Mouse (Mus musculus): ENCODE results near the gene Fhad1. TPM values are rescaled to one million over a fixed set of nuclear protein-coding genes. Genes with fewer than 3 reads are reported as not detected.

Gene Fhad1
- polyA plus RNA-seq, 1 experiment from 2014 or later, result 9.0 TPM

DNA sequence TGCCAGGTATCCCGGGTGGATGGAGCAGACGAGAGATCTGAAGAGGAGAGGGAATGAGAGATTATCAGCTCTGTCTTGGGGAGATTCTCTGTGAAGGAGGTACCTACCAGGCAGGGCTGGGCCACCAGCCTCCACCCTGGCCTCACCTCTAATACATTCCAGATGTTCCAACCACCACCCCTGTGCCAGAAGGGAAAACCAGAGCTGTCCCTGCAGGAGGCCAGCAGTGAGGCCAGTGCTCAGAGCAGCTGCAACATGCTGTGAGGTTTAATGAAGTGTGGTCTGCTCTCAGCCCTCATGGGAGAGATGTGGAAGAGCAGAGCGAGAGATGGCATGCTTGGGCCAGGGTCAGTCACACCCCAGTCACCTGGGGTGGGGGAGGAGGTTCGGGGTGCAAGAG lies 23.0 kb upstream of the Fhad1 start:
- 0 out of 2 replicates have a peak, but pooled peaks have one; percentile 15 for ATAC-seq (ENCODE audit: insufficient number of reproducible peaks, low FRiP score, low TSS enrichment, low read depth)
- Histone ChIP-seq H3K4me1 (peaks cover 21% of the 10 kb centered on the region), H3K4me3 (replicated peaks) (no peak overlapping the region), H3K9ac (no peak overlapping the region), H3K27ac (replicated peaks) (no peak overlapping the region), H3K4me2 (replicated peaks) (no peak overlapping the region), H3K36me3 (0 out of 2 replicates have a peak, but pooled peaks cover 5% of the 10 kb centered on the region), H3K27me3 (no peaks in the 10 kb centered on the region), H3K9me3 (replicated peaks) (no peaks in the 10 kb centered on the region)
- WGBS, result 36% methylated on average over 4 of the region's 4 CpGs

DNA sequence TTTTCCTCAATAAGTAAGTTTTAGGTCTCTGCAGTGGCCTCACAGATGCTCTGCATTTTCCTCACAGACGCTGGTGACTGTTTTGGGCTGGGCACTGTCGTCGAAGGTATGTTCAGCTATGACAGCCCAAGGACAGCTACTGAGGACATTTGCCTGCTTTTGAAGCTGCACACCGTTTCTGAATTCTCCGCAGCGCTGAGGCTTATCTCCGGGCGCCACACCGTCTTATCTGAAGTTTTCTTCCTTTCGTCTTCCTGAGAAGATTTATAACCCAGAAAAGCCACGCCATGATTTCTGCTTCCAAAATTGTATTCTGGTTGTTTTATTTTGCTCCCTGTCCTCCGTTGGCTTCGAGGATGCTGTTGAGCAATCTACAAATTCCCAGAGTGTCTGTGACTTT lies 13.7 kb upstream of the Fhad1 start:
- Histone ChIP-seq H3K9ac (no peak overlapping the region), H3K4me1 (no peaks in the 10 kb centered on the region), H3K4me3 (replicated peaks) (no peak overlapping the region), H3K36me3 (peaks cover 12% of the 10 kb centered on the region; the same call in 1 of the 2 replicates), H3K4me2 (replicated peaks) (no peak overlapping the region), H3K27ac (replicated peaks) (no peak overlapping the region), H3K27me3 (no peaks in the 10 kb centered on the region), H3K9me3 (replicated peaks) (no peaks in the 10 kb centered on the region)
- no peak for ATAC-seq (ENCODE audit: insufficient number of reproducible peaks, low FRiP score, low TSS enrichment, low read depth)
- 81% methylated on average over 13 of the region's 13 CpGs for WGBS

DNA sequence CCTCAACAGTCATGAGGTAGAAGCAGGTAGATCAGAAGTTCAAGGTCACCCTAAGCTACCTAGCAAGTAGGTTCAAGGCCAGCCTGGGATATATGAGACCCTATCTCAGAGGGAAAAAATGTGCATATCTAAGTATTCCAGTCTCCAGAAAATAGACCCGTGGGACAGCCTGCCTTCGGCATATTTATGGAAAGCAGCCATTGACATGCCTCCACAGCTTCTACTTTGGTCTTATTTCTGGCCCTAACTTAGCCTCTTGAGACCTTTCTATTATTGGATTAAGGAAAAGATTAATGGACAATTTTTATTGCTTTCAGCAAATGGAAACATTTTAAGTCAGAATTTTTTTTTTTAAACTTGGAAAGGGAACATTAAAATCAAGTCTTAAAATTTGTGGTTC lies 12.1 kb upstream of the Fhad1 start:
- H3K27ac ChIP-seq (replicated peaks), result no peak overlapping the region
- H3K4me2 ChIP-seq (replicated peaks), result no peak overlapping the region
- WGBS, result 75% methylated on average over 2 of the region's 2 CpGs
- no peak for ATAC-seq (ENCODE audit: insufficient number of reproducible peaks, low FRiP score, low TSS enrichment, low read depth)
- H3K9ac ChIP-seq, result no peak overlapping the region
- H3K27me3 ChIP-seq, result no peaks in the 10 kb centered on the region
- H3K9me3 ChIP-seq (replicated peaks), result no peaks in the 10 kb centered on the region
- no peak overlapping the region for H3K4me3 ChIP-seq (replicated peaks)
- H3K36me3 ChIP-seq, result peaks cover 8% of the 10 kb centered on the region; the same call in 1 of the 2 replicates
- no peaks in the 10 kb centered on the region for H3K4me1 ChIP-seq

DNA sequence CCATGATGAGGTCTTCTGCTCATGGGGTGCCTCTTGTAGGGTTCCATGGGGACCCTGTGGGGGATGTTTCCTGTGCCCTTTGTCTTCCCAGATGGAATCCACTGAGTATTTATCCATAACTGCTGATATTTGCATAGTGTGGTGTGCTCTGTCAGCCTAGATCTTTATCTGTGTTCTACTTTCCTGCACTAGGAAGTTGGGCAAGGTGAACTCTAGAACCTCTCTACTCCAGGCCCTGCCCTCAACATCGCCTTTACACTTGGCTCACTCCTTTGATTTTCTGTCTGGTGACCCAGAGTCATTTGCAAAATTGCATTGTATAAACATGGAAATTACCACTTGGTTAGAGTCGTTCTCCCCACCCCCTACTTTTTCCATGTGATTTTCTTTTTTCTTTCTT lies 9.7 kb upstream of the Fhad1 start:
- no peak for ATAC-seq (ENCODE audit: insufficient number of reproducible peaks, low FRiP score, low TSS enrichment, low read depth)
- WGBS, result 88% methylated on average over 2 of the region's 2 CpGs
- no peaks in the 10 kb centered on the region for H3K4me1 ChIP-seq
- no peak overlapping the region for H3K27ac ChIP-seq (replicated peaks)
- no peak overlapping the region for H3K4me2 ChIP-seq (replicated peaks)
- H3K27me3 ChIP-seq, result no peaks in the 10 kb centered on the region
- no peaks in the 10 kb centered on the region for H3K36me3 ChIP-seq
- H3K9ac ChIP-seq, result no peak overlapping the region
- H3K4me3 ChIP-seq (replicated peaks), result no peak overlapping the region
- no peaks in the 10 kb centered on the region for H3K9me3 ChIP-seq (replicated peaks)

DNA sequence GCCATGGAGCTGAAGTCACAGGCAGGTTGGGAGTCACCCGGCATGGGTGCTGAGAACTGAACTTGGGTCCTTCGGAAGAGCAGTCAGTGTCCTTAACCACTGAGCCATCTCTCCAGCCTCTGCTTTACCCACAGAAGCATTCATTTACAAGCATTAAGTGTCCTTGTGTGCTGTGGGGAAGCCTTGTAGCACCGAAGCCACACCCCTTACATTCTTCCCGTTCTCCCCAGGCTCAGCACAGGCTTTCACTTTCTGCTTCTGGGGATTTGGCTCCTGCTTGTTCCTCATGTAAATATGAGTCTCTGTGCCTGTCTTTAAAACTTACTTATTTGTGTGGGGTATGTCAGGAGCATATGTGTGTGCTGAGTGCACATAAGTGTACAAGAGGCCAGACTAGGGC lies 8.3 kb upstream of the Fhad1 start:
- Histone ChIP-seq H3K36me3 (no peaks in the 10 kb centered on the region), H3K27me3 (no peaks in the 10 kb centered on the region), H3K4me1 (no peaks in the 10 kb centered on the region), H3K9ac (no peak overlapping the region), H3K4me3 (replicated peaks) (no peak overlapping the region), H3K4me2 (replicated peaks) (no peak overlapping the region), H3K9me3 (replicated peaks) (no peaks in the 10 kb centered on the region), H3K27ac (replicated peaks) (no peak overlapping the region)
- 64% methylated on average over 4 of the region's 4 CpGs for WGBS
- ATAC-seq (ENCODE audit: insufficient number of reproducible peaks, low FRiP score, low TSS enrichment, low read depth), result no peak

DNA sequence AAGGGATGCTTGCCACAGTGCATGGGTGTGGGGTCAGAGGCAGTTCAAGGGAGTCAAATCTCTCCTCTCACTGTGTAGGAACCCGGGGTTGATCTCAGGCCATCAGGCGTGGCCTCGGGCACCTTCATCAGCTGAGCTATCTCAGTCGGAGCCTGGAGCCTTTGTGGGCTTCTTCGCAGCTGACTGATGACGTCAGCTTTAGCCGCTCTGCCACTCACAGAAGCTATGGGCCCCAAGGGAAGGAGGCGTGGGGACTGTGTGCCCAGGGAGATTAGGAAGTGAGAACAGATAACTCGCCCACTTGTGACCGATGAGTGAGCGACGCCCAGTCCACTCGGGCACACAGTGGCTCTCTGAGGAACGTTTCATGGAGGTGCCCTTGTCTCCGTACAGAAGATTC lies 2.8 kb upstream of the Fhad1 start:
- H3K4me1 ChIP-seq, result peaks cover 17% of the 10 kb centered on the region
- H3K9me3 ChIP-seq (replicated peaks), result no peaks in the 10 kb centered on the region
- H3K9ac ChIP-seq, result no peak overlapping the region
- H3K4me3 ChIP-seq (replicated peaks), result no peak overlapping the region
- H3K36me3 ChIP-seq, result no peaks in the 10 kb centered on the region
- no peak overlapping the region for H3K4me2 ChIP-seq (replicated peaks)
- peaks cover 20% of the 10 kb centered on the region; the same call in 1 of the 2 replicates for H3K27me3 ChIP-seq
- no peak overlapping the region for H3K27ac ChIP-seq (replicated peaks)
- ATAC-seq (ENCODE audit: insufficient number of reproducible peaks, low FRiP score, low TSS enrichment, low read depth), result 0 out of 2 replicates have a peak, but pooled peaks have one; percentile 5
- 48% methylated on average over 15 of the region's 15 CpGs for WGBS

DNA sequence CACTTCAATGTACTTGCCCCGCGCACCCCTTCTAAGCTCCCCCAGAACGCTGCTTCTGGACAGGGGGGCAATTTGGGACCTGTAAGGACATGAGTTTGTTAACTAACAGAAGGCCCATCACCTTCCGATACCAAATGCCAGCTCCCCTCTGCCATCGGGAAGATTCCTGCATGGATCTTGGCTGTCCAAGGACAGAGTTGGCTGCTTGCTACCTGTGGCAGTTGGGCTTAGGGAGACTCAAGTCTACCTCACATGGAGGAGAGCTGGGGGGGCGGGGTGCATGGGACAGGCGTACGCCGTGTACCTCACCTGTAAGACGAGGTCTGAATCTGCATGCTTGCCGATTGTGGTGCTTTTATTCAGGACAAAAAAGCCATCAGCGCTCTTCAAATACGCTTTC lies 3.6 kb downstream of the Fhad1 start:
- Histone ChIP-seq H3K27ac (replicated peaks) (no peak overlapping the region), H3K36me3 (no peaks in the 10 kb centered on the region)
- WGBS, result 89% methylated on average over 13 of the region's 13 CpGs

DNA sequence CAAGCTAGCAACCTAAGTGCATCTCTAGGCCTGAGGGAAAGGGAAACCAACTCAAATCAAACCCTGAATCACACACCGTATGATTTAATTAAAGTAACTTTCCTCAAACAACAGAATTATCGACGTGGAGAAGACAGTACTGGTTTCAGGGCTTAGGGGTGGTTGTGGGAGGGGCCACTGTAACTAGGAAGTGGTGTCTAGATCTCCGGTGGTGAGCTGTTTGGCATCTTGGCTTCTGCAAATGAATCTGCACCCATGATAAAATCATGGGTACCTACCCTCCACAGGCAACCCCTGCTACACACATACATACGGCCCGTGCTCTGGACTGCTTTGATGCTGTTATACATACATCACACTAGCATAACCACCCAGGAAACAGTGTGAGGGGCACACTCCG lies 4.4 kb downstream of the Fhad1 start:
- Histone ChIP-seq H3K27ac (replicated peaks) (no peak overlapping the region), H3K27me3 (peaks cover 12% of the 10 kb centered on the region; the same call in 1 of the 2 replicates), H3K4me3 (replicated peaks) (no peak overlapping the region), H3K4me1 (peaks cover 8% of the 10 kb centered on the region), H3K9me3 (replicated peaks) (no peaks in the 10 kb centered on the region), H3K9ac (no peak overlapping the region), H3K36me3 (no peaks in the 10 kb centered on the region), H3K4me2 (replicated peaks) (no peak overlapping the region)
- no peak for ATAC-seq (ENCODE audit: insufficient number of reproducible peaks, low FRiP score, low TSS enrichment, low read depth)
- 54% methylated on average over 7 of the region's 7 CpGs for WGBS

More for the DNA sequence above, 3.6 kb downstream of the Fhad1 start:
- Histone ChIP-seq H3K4me3 (replicated peaks) (no peak overlapping the region), H3K9me3 (replicated peaks) (no peaks in the 10 kb centered on the region), H3K9ac (no peak overlapping the region), H3K4me1 (peaks cover 13% of the 10 kb centered on the region), H3K27me3 (peaks cover 13% of the 10 kb centered on the region; the same call in 1 of the 2 replicates), H3K4me2 (replicated peaks) (no peak overlapping the region)
- no peak for ATAC-seq (ENCODE audit: insufficient number of reproducible peaks, low FRiP score, low TSS enrichment, low read depth)

DNA sequence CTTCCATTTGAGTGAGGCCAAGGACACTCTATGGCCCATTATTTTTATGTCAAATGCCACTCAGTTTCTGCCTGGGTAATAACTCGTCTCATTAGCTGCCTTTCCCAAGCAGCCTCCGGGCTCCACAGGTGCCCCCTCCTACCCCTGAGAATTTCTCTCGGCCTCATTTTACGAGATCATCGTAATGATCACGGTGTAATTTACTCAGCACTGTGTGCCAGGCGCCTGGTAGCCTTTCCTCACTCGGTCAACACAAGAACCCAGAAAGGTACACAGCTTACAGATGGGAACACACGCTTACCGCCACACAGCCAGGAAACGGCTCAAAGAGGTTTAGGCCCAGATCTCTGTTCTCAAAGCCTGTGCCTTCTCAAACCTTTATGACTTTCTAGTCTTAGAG lies 6.7 kb downstream of the Fhad1 start:
- H3K27ac ChIP-seq (replicated peaks), result no peak overlapping the region
- no peaks in the 10 kb centered on the region for H3K36me3 ChIP-seq
- H3K4me1 ChIP-seq, result no peaks in the 10 kb centered on the region; the same call in 1 of the 2 replicates
- no peak overlapping the region for H3K9ac ChIP-seq
- H3K4me2 ChIP-seq (replicated peaks), result no peak overlapping the region
- WGBS, result 72% methylated on average over 11 of the region's 11 CpGs
- no peaks in the 10 kb centered on the region for H3K27me3 ChIP-seq
- H3K9me3 ChIP-seq (replicated peaks), result no peaks in the 10 kb centered on the region
- H3K4me3 ChIP-seq (replicated peaks), result no peak overlapping the region
- ATAC-seq (ENCODE audit: insufficient number of reproducible peaks, low FRiP score, low TSS enrichment, low read depth), result no peak

DNA sequence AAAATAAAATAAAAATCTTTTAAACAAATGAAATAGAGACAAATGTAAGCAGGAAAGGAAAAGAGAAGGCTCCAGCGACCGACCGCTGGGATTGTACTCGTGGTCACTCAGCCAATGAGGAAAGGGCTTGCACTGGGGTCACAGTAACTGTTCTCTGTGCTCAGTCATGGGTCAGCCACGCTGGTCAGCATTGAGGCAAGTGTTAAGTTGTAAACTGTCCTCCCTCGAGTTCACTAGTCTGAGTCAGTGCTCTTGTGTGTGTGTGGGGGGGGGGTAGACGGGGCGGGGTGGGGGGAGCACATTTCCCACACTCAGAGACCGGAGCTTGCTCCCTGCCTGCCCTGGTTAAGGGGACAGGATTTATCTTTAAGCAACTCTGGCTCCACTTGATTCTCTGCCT lies 14.3 kb downstream of the Fhad1 start:
- Histone ChIP-seq H3K27ac (replicated peaks) (no peak overlapping the region), H3K9ac (no peak overlapping the region), H3K4me3 (replicated peaks) (no peak overlapping the region), H3K9me3 (replicated peaks) (no peaks in the 10 kb centered on the region), H3K4me1 (peaks cover 7% of the 10 kb centered on the region), H3K27me3 (no peaks in the 10 kb centered on the region), H3K36me3 (no peaks in the 10 kb centered on the region), H3K4me2 (replicated peaks) (no peak overlapping the region)
- ATAC-seq (ENCODE audit: insufficient number of reproducible peaks, low FRiP score, low TSS enrichment, low read depth), result no peak
- WGBS, result 70% methylated on average over 9 of the region's 9 CpGs

DNA sequence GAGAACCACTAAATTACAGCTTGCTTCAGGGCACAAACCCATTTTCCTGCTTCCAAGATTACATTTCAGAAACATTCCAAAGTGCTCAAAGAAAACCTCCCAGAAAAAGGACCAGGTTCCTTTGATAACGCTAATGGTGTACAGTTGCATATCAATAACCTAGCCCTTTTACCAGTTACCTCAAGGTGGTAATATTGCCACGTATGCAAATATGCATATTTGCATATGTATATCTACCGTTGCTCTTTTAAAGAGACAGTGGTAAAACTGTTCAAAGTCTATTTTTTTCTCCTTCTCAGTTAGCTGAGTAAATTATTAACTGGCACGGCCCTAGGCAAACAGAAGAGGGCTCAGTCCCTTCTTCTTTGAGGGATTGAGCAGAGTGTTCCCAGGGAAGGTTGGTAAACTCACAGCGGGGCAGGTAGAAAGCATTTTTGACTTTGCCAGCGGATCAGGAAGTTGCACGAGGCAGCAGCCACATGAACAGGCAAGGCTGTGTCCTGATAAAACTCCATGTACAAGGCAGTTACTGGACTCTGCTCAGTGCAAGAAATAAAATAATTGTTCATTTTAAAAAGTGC lies 15.3 kb downstream of the Fhad1 start:
- WGBS, result 53% methylated on average over 7 of the region's 7 CpGs
- no peak overlapping the region for H3K4me3 ChIP-seq (replicated peaks)
- no peaks in the 10 kb centered on the region for H3K36me3 ChIP-seq
- no peak overlapping the region for H3K4me2 ChIP-seq (replicated peaks)
- H3K9ac ChIP-seq, result no peak overlapping the region
- ATAC-seq (ENCODE audit: insufficient number of reproducible peaks, low FRiP score, low TSS enrichment, low read depth), result no peak
- H3K4me1 ChIP-seq, result peaks cover 7% of the 10 kb centered on the region
- no peaks in the 10 kb centered on the region for H3K9me3 ChIP-seq (replicated peaks)
- no peak overlapping the region for H3K27ac ChIP-seq (replicated peaks)
- H3K27me3 ChIP-seq, result no peaks in the 10 kb centered on the region

DNA sequence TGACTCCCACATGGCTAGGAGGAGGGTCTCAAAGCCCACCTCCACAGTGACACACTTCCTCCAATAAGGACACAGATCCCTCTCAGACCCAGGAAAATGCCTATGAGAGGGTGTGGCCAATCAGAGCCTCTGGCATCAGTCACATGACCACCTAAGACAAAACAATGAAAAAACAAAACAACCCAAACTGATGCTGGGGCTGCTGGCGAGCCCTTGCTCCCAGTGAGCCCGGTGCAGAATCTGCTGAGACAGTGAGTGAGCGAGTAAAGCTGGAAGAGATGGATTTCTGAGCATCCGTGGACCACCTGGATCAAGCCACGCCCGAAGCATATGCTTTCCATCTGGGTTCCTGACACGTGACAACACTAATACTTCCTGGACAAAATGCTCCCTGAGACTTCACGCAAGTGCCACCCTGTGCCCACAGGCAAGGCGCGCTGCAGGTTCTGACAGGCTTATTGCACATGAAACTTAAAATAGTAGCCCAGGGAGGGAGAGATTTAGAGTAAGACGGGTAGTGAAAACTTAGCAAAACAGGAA lies 16.5 kb downstream of the Fhad1 start:
- peak overlapping the region; percentile 65 for H3K27ac ChIP-seq (replicated peaks)
- H3K9ac ChIP-seq, result no peak overlapping the region
- WGBS, result 12% methylated on average over 11 of the region's 11 CpGs
- no peaks in the 10 kb centered on the region for H3K36me3 ChIP-seq
- no peaks in the 10 kb centered on the region for H3K27me3 ChIP-seq
- H3K4me2 ChIP-seq (replicated peaks), result peak overlapping the region; percentile 51
- ATAC-seq (ENCODE audit: insufficient number of reproducible peaks, low FRiP score, low TSS enrichment, low read depth), result no peak
- no peaks in the 10 kb centered on the region for H3K9me3 ChIP-seq (replicated peaks)
- H3K4me1 ChIP-seq, result peaks cover 7% of the 10 kb centered on the region
- H3K4me3 ChIP-seq (replicated peaks), result peak overlapping the region; percentile 35

All from embryonic facial prominence, embryonic 15.5 days (tissue).